Comparison of ENCODE assay signal across 16 mouse cellular contexts in genomic region chr10:92081199-92081598, GRCm38 (mm10).
DNase-seq lines count a peak whose midpoint lies in the region; ATAC-seq lines count a peak whose summit lies in the region.
"Had no signal": no experiment of that assay in that cellular context is flagged by ENCODE, and none has a peak within 500 bp of the region (broad histone marks: within the 10 kb centered on the region; RNA-seq: fewer than 3 reads in every experiment).

No protein-coding gene starts in this region.

- H3K9me3 ChIP-seq in forebrain, embryonic 10.5 days = no peaks in the 10 kb centered on the region
- H3K9me3 ChIP-seq in forebrain, embryonic 14.5 days (replicated peaks; ENCODE audit: control insufficient read depth, low read length) = no peaks in the 10 kb centered on the region
- no peaks in the 10 kb centered on the region for H3K9me3 ChIP-seq in hindbrain, embryonic 15.5 days
- no peaks in the 10 kb centered on the region for H3K9me3 ChIP-seq in midbrain, embryonic 15.5 days
- H3K9me3 ChIP-seq: limb, embryonic 12.5 days had no signal

- H3K4me1 ChIP-seq in forebrain, embryonic 10.5 days = peaks cover 69% of the 10 kb centered on the region
- H3K4me1 ChIP-seq in forebrain, embryonic 14.5 days (ENCODE audit: control insufficient read depth, insufficient read depth, low read length) = peaks cover 18% of the 10 kb centered on the region
- peaks cover 23% of the 10 kb centered on the region for H3K4me1 ChIP-seq in hindbrain, embryonic 15.5 days (replicated peaks)
- H3K4me1 ChIP-seq in midbrain, embryonic 15.5 days = peaks cover 36% of the 10 kb centered on the region

- peaks cover 67% of the 10 kb centered on the region for H3K27me3 ChIP-seq in forebrain, embryonic 10.5 days (ENCODE audit: poor library complexity, severe bottlenecking)
- H3K27me3 ChIP-seq in forebrain, embryonic 14.5 days (replicated peaks; ENCODE audit: control insufficient read depth, insufficient read depth, low read length) = no peaks in the 10 kb centered on the region
- H3K27me3 ChIP-seq in hindbrain, embryonic 15.5 days = no peaks in the 10 kb centered on the region
- H3K27me3 ChIP-seq in midbrain, embryonic 15.5 days (replicated peaks) = no peaks in the 10 kb centered on the region
- H3K27me3 ChIP-seq: CH12.LX; limb, embryonic 12.5 days had no signal

- WGBS in forebrain, embryonic 10.5 days = 16% methylated on average over 1 of the region's 1 CpGs
- WGBS in forebrain, embryonic 14.5 days = 18% methylated on average over 1 of the region's 1 CpGs
- WGBS in hindbrain, embryonic 15.5 days = 7% methylated on average over 1 of the region's 1 CpGs
- 8% methylated on average over 1 of the region's 1 CpGs for WGBS in midbrain, embryonic 15.5 days

- peak overlapping the region; percentile 33; the same call in 1 of the 2 replicates for H3K27ac ChIP-seq in forebrain, embryonic 10.5 days
- H3K27ac ChIP-seq in forebrain, embryonic 14.5 days (ENCODE audit: low read depth, low read length) = no peak overlapping the region
- 0 out of 2 replicates have a peak overlapping the region, but pooled peaks have one; percentile 2 for H3K27ac ChIP-seq in hindbrain, embryonic 15.5 days (replicated peaks)
- peak overlapping the region; percentile 40; the same call in 1 of the 2 replicates for H3K27ac ChIP-seq in midbrain, embryonic 15.5 days
- H3K27ac ChIP-seq: kidney, postnatal 0 days; limb, embryonic 12.5 days; macrophage had no signal

- no peak overlapping the region for H3K4me3 ChIP-seq in forebrain, embryonic 10.5 days
- H3K4me3 ChIP-seq in forebrain, embryonic 14.5 days (ENCODE audit: low read depth, low read length) = no peak overlapping the region
- no peak overlapping the region for H3K4me3 ChIP-seq in hindbrain, embryonic 15.5 days
- H3K4me3 ChIP-seq in midbrain, embryonic 15.5 days = no peak overlapping the region
- H3K4me3 ChIP-seq: limb, embryonic 12.5 days had no signal

- no peak overlapping the region for H3K9ac ChIP-seq in forebrain, embryonic 14.5 days (ENCODE audit: low read length)
- no peak overlapping the region for H3K9ac ChIP-seq in hindbrain, embryonic 15.5 days
- H3K9ac ChIP-seq in midbrain, embryonic 15.5 days = no peak overlapping the region
- H3K9ac ChIP-seq: limb, embryonic 12.5 days; liver, postnatal 0 days had no signal

- DNase-seq in forebrain, embryonic 10.5 days (ENCODE audit: extremely low spot score, low spot score) = no peak
- no peak for DNase-seq in forebrain, embryonic 14.5 days (ENCODE audit: low spot score)
- peak; percentile 24 for DNase-seq in embryo, embryonic 10.5 days (ENCODE audit: low spot score)
- no peak for DNase-seq in cerebellum, postnatal 25 days
- DNase-seq in adrenal gland, postnatal 36 days = no peak
- DNase-seq in cerebellum, postnatal 10 days = no peak
- DNase-seq: cerebellum, adult 18-20 months; liver, postnatal 0 days; thymus, adult 2 months had no signal

- peaks cover 49% of the 10 kb centered on the region for H3K36me3 ChIP-seq in forebrain, embryonic 10.5 days (replicated peaks)
- peaks cover 21% of the 10 kb centered on the region for H3K36me3 ChIP-seq in forebrain, embryonic 14.5 days (ENCODE audit: control insufficient read depth, insufficient read depth, low read length)
- peaks cover 7% of the 10 kb centered on the region; the same call in 1 of the 2 replicates for H3K36me3 ChIP-seq in hindbrain, embryonic 15.5 days
- peaks cover 8% of the 10 kb centered on the region; the same call in 1 of the 2 replicates for H3K36me3 ChIP-seq in midbrain, embryonic 15.5 days (replicated peaks)
- H3K36me3 ChIP-seq: limb, embryonic 12.5 days had no signal

- H3K4me2 ChIP-seq in forebrain, embryonic 14.5 days (ENCODE audit: low read length) = no peak overlapping the region
- H3K4me2 ChIP-seq in hindbrain, embryonic 15.5 days = no peak overlapping the region
- H3K4me2 ChIP-seq in midbrain, embryonic 15.5 days = no peak overlapping the region
- H3K4me2 ChIP-seq: limb, embryonic 12.5 days had no signal

- ATAC-seq in forebrain, embryonic 14.5 days = no peak
- ATAC-seq in hindbrain, embryonic 15.5 days (ENCODE audit: low FRiP score, low read depth) = 0 out of 2 replicates have a peak, but pooled peaks have one; percentile 40
- ATAC-seq in midbrain, embryonic 15.5 days (replicated peaks) = 0 out of 2 replicates have a peak, but pooled peaks have one; percentile 51
- ATAC-seq: activated CD4-positive, CD25-positive, alpha-beta regulatory T cell, adult 4 months; liver, postnatal 0 days had no signal
